Mouse (Mus musculus) MN1 (cell line): ENCODE results near the gene Rhag.

Source experiments
- DNase-seq: peaks from one replicate; pipeline ENCODE4 v3.0.0-alpha.2; 2016; ENCODE audit warnings: low spot score

Gene Rhag

GRCm38 (mm10) chr17:40810934-40811333 is at the start of gene Rhag:
Gene Rhag, plus strand, starts transcription at chr17:40811126.
- DNase-seq, result no peak

- no peak for DNase-seq
Observed at GRCm38 (mm10) chr17:40763662-40764061, 47.3 kb upstream of the Rhag start.

GRCm38 (mm10) chr17:40767120-40767519 is 43.8 kb upstream of the Rhag start:
- DNase-seq, result no peak

DNA sequence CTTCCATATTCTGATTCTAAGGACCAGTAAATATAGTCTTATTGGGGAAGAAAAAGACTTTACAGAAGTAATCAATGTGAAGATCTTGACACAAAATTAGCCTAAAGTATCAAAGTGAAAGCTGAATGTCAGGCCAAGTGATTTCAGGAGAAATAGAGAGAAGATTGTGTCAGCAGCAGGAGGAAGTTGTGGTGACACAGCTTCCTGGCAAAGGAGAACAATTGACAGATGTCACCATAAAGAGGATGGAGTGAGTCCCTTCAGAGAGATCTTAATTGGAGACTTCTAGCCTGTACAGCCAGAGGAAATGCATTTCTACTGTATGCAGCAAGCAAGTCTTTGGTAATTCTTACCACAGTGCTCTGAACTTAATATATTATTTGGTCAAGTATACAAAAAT is 21.0 kb upstream of the Rhag start:
- no peak for DNase-seq

GRCm38 (mm10) chr17:40793921-40794854 is 16.7 kb upstream of the Rhag start:
- no peak for DNase-seq

- no peak for DNase-seq
Observed at GRCm38 (mm10) chr17:40802707-40803340, 8.1 kb upstream of the Rhag start.

GRCm38 (mm10) chr17:40806550-40806949 is 4.4 kb upstream of the Rhag start:
- no peak for DNase-seq

GRCm38 (mm10) chr17:40806953-40807572 is 3.9 kb upstream of the Rhag start, which contains the start of gene Crisp2:
Gene Crisp2, minus strand, starts transcription at chr17:40807003.
- DNase-seq, result no peak

DNA sequence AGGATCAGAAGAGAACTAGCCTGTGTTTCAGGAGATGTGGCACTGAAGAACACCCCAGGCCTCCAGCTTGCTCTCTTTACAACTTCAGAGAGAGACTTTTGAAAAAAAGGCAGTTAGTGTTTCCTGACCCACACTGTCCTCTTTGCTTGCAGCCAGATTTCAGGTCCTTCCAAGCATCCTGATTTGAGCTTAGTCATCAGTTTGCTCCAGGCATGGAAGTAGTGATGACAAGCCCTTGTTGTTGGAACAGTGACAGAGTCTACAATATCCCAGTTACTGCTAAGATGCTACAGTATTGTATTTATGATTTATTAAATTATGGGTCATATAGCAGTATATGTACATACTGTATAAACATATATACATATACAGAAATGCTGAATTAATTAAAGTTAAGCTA is 2.9 kb upstream of the Rhag start:
- DNase-seq, result no peak

DNA sequence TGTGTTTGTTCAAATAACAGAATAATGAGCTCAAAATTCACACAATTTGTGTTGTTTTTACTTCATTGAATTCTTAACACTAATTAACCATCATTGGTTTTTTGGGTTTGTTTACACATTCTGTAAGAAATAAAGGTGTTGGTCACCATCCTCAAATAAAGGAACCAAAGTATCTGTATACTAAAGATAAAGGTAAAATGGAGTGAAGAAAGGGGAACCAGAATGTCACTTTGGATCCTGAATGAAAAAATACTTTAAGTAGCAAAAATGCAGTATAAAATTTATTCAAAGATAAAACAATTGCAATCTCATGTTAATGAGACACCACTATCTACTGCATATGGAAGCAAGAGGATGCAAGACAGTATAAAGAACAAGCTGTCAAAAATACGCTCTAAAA is 634 bp downstream of the Rhag start:
- DNase-seq, result no peak

DNA sequence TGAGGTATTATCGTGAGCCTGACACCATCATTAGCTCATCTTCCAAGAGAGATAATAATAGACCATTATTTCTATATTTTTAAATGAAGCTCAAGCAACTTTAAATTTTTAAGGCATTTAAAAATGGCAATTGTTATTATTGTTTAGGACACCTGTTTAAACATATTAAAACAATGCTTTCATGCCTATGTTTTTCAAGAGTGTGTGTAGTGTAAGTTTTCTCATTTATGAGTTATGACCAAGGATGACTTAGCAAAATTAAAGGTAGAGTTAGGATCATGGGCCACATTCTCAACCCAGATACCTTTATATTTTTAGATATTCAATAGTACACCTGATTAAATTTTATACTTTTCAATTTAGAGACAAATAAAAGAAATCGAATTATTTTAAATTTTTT is 1.3 kb downstream of the Rhag start:
- DNase-seq, result no peak

- no peak for DNase-seq
Observed at GRCm38 (mm10) chr17:40817340-40817943, 6.5 kb downstream of the Rhag start.

DNA sequence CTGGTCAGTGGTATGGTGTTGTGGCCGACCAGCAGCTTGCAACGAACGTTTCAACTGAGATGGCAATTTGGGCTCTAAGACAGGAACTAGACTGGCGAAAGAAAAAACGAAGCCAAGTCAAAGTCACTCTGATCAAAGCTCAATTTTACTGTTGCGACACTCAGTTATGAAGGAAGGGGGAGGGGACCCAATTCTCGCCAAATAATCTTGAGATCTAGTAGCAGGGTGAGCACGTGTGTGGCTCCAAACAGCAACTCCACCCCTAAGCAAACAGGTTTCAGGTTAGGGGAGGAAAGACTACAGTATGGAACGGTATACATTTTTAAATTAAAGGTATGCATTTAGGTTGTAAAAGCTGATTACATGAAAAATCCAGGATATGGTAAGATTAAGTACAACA is 10.6 kb downstream of the Rhag start:
- DNase-seq, result no peak

- DNase-seq, result no peak
Observed at GRCm38 (mm10) chr17:40823817-40824216, 12.9 kb downstream of the Rhag start.

GRCm38 (mm10) chr17:40824549-40824948 is 13.6 kb downstream of the Rhag start:
- DNase-seq, result no peak

DNA sequence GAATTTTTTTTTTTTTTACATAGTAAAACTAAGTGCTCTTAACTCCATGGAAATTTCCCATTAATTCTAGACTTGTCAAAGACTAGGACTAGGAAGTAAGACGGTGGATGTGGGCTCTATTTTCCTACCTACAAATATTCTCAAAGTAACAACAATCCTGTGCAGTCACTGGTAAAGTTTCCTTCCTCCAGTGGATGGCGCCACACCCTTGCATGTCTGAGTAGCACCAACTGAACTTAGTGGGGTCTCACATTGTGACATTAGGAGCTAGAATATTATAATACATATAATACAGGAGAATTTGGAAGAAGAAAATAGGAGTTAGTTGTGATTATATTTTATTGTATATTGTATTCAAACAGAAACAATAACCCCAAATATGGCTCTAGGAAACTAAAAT is 20.9 kb downstream of the Rhag start:
- DNase-seq, result no peak

GRCm38 (mm10) chr17:40837308-40837707 is 26.4 kb downstream of the Rhag start:
- no peak for DNase-seq

- DNase-seq, result no peak
Observed at GRCm38 (mm10) chr17:40855065-40855464, 44.1 kb downstream of the Rhag start.

DNA sequence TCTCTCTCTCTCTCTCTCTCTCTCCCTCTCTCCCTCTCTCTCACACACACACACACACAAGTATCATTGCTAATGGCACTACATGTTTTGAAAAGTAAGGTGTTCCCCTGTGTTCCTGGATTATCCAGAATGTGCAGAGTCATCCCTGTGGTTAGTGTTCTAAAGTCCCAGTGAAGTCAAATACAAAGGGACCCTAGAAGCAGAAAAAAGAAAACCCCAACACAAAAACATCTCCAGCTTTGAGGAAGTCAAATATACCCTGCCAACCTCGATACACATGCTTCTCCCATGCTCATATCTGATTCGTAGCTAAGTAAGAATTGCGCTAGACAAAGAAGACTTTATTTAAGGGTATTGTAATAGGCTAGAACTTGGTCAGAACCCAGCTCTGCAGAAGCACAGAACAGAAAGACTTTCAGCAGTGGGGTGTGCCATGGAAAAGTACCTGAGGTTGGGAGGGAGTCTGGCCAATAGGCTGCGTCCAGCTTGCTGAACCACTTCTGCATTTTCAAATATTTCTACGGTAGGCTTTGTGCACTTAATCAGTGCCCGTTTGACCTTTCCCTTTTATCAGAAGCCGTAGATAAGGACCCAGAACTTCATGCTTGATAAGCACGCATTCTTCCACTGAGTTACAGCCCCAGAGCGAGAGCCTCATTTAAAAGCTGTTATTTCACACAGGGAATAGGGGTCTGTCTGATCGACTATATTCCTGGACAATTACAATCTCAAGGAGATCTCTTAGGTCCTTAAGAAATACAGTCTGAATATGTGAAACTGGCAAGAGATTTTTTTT is 58.2 kb downstream of the Rhag start:
- no peak for DNase-seq

- no peak for DNase-seq
Observed at GRCm38 (mm10) chr17:40872626-40873025, 61.7 kb downstream of the Rhag start.

DNA sequence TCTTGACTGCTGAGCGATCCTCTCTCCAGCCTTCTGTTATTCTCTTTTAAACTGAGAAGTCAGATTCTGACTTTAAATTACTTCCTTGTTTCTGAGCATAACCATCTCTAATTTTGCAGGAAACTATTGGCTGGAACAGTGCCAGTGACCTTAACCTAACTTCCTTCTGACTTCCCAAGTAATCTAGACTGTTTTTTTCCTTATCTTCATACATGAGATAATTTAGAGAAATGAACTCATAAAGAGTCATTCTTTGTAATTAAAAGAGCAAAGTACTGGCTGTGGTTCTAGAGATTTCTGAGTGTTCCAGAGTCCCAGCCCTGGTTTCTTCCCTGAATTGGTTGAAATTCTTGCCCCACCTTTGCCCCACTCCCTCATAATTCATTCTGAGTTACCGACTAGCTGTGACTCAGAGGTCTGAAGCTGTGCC is 62.7 kb downstream of the Rhag start:
- no peak for DNase-seq

DNA sequence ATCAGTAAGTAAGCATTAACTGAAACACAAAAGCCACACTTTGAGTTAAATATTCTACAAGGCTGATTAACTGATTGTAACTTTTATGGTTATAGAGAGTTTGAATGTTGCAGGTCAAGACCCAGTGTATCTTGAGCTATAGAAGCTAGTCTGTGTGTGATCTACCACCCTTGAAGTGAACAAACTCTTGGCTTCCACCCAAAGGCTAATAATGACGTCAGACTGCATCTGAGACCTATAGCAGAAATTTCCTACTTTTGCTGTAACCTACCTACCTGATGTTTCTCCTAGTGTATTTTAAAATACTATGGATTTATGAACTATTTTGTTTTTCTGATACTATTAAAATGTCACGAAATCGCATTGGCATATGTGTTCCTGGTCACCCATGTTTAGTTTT is 63.8 kb downstream of the Rhag start:
- DNase-seq, result no peak
